Comparison of ENCODE assay signal across 8 mouse cellular contexts in the genomic region with DNA sequence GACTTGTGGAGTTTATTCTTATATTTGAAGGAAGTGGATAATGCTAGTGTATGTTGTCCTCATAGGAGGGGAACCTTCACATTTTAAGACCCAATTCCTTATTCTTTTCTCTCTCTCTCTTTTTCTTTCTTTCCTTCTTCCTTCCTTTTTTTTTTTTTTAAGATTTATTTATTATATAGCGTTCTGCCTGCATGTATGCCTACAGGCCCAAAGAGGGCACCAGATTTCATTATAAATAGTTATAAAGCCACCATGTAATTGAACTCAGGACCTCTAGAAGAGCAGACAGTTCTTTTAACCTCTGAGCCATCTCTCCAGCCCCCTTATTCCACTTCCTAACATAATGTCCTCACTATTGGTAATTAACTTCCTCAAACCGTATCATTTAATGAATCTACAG. TPM values are rescaled to one million over a fixed set of nuclear protein-coding genes. Genes with fewer than 3 reads are reported as not detected.
DNase-seq lines count a peak whose midpoint lies in the region; ATAC-seq lines count a peak whose summit lies in the region.

No protein-coding gene starts in this region.

- peaks cover 30% of the 10 kb centered on the region for H3K36me3 ChIP-seq in limb, embryonic 13.5 days
- peaks cover 20% of the 10 kb centered on the region for H3K36me3 ChIP-seq in stomach, embryonic 14.5 days (ENCODE audit: control insufficient read depth, insufficient read depth, low read length)

- H3K4me2 ChIP-seq in limb, embryonic 13.5 days (replicated peaks), result peak overlapping the region; percentile 88
- peak overlapping the region; percentile 90 for H3K4me2 ChIP-seq in stomach, embryonic 14.5 days (replicated peaks; ENCODE audit: low read depth, low read length)

- WGBS in limb, embryonic 13.5 days, result 21% methylated on average over 2 of the region's 2 CpGs
- WGBS in stomach, embryonic 14.5 days, result 27% methylated on average over 2 of the region's 2 CpGs

- H3K9ac ChIP-seq in limb, embryonic 13.5 days, result peak overlapping the region; percentile 71
- peak overlapping the region; percentile 36; the same call in 1 of the 2 replicates for H3K9ac ChIP-seq in stomach, embryonic 14.5 days (replicated peaks; ENCODE audit: low read depth, low read length)

- intact Hi-C loops in left cerebral cortex, postnatal 14 days (cut with DNase I), result loop anchor here (5.0 kb wide), 1 partner anchor 101 kb away; the partner anchor contains the start of genes Cebpz and Ndufaf7

- peak overlapping the region; percentile 83 for H3K4me3 ChIP-seq in limb, embryonic 13.5 days
- H3K4me3 ChIP-seq in stomach, embryonic 14.5 days (ENCODE audit: low read depth, low read length), result peak overlapping the region; percentile 82

- H3K4me1 ChIP-seq in limb, embryonic 13.5 days, result peaks cover 8% of the 10 kb centered on the region
- 0 out of 2 replicates have a peak, but pooled peaks cover 5% of the 10 kb centered on the region for H3K4me1 ChIP-seq in stomach, embryonic 14.5 days (ENCODE audit: control insufficient read depth, insufficient read depth, low read length)

- H3K27me3 ChIP-seq in limb, embryonic 13.5 days, result no peaks in the 10 kb centered on the region
- no peaks in the 10 kb centered on the region for H3K27me3 ChIP-seq in stomach, embryonic 14.5 days (ENCODE audit: control insufficient read depth, insufficient read depth, low read length)

- ATAC-seq in limb, embryonic 13.5 days (ENCODE audit: low FRiP score, low read depth), result no peak
- no peak for ATAC-seq in stomach, embryonic 14.5 days (ENCODE audit: insufficient number of reproducible peaks, insufficient read depth, low FRiP score, low read depth)

- H3K9me3 ChIP-seq in limb, embryonic 13.5 days, result no peaks in the 10 kb centered on the region
- H3K9me3 ChIP-seq in stomach, embryonic 14.5 days (ENCODE audit: control insufficient read depth, low read depth, low read length), result no peaks in the 10 kb centered on the region

- peak; percentile 29 for DNase-seq in cerebellum, adult 9-10 months
- DNase-seq in cerebellum, adult 9-11 months, result no peak
- DNase-seq in thymus, postnatal 0 days (ENCODE audit: low spot score), result peak; percentile 21
- no peak for DNase-seq in thymus, postnatal 4 days
- DNase-seq in left cerebral cortex, postnatal 14 days (ENCODE audit: low spot score in 2 of 2), result no peak
- no peak for DNase-seq in layer of hippocampus, postnatal 36 days

- peak overlapping the region; percentile 87 for H3K27ac ChIP-seq in limb, embryonic 13.5 days
- peak overlapping the region; percentile 63 for H3K27ac ChIP-seq in stomach, embryonic 14.5 days (ENCODE audit: low read length)

RNA-seq across cellular contexts. Expression of gene Gpatch11, which starts 0.7 kb away (rescaled TPM):
- 60.0 and 70.2 TPM in 2 replicates for polyA plus RNA-seq in thymus, postnatal 0 days (2015; fragmentation: Nextera tagmentation; extraction: Ambion mirVana)
- 55.4 and 56.9 TPM in 2 replicates for polyA plus RNA-seq in limb, embryonic 13.5 days (2015; fragmentation: Nextera tagmentation; extraction: Ambion mirVana)
- 36.8 and 44.3 TPM in 2 replicates for polyA plus RNA-seq in stomach, embryonic 14.5 days (2014; fragmentation: Nextera tagmentation; extraction: Ambion mirVana)
- total RNA-seq in left cerebral cortex, postnatal 14 days (2021), result 10 to 100 TPM; 31.5 to 31.9 TPM
- 10 to 100 TPM; 39.9 to 41.8 TPM for total RNA-seq in layer of hippocampus, postnatal 36 days (2021)

RNA-seq across cellular contexts. Expression of gene Heatr5b, which starts 0.9 kb away (rescaled TPM):
- 11.4 and 12.3 TPM in 2 replicates for polyA plus RNA-seq in thymus, postnatal 0 days (2015; fragmentation: Nextera tagmentation; extraction: Ambion mirVana)
- 13.2 and 14.3 TPM in 2 replicates for polyA plus RNA-seq in limb, embryonic 13.5 days (2015; fragmentation: Nextera tagmentation; extraction: Ambion mirVana)
- 12.5 and 15.0 TPM in 2 replicates for polyA plus RNA-seq in stomach, embryonic 14.5 days (2014; fragmentation: Nextera tagmentation; extraction: Ambion mirVana)
- total RNA-seq in left cerebral cortex, postnatal 14 days (2021), result 10 to 100 TPM; 52.4 to 52.9 TPM
- 10 to 100 TPM; 55.2 to 59.9 TPM for total RNA-seq in layer of hippocampus, postnatal 36 days (2021)

RNA-seq across cellular contexts. Expression of gene Eif2ak2, which starts 46.3 kb away (rescaled TPM):
- polyA plus RNA-seq in thymus, postnatal 0 days (2015; fragmentation: Nextera tagmentation; extraction: Ambion mirVana), result 10.4 and 15.4 TPM in 2 replicates
- polyA plus RNA-seq in limb, embryonic 13.5 days (2015; fragmentation: Nextera tagmentation; extraction: Ambion mirVana), result 13.5 and 16.0 TPM in 2 replicates
- polyA plus RNA-seq in stomach, embryonic 14.5 days (2014; fragmentation: Nextera tagmentation; extraction: Ambion mirVana), result 12.8 and 18.9 TPM in 2 replicates
- 1 to 10 TPM; 3.4 to 5.7 TPM for total RNA-seq in left cerebral cortex, postnatal 14 days (2021)
- 1 to 10 TPM; 4.3 to 4.8 TPM for total RNA-seq in layer of hippocampus, postnatal 36 days (2021)

Comparison
In these comparisons a context has a peak if more than half of its experiments do, and no peak if none do; other contexts are left out.
1. DNase-seq: peak in cerebellum, adult 9-10 months (single experiment) and thymus, postnatal 0 days (single experiment); none in cerebellum, adult 9-11 months (single experiment), thymus, postnatal 4 days (single experiment), left cerebral cortex, postnatal 14 days (0 of 2) and layer of hippocampus, postnatal 36 days (0 of 2).